Mouse (Mus musculus) stomach, embryonic 15.5 days (tissue): ENCODE measurements around the gene Dennd5a. TPM values are rescaled to one million over a fixed set of nuclear protein-coding genes. Genes with fewer than 3 reads are reported as not detected.

Experiments used
- ATAC-seq: fragments of 200-750 bp; cut with Nextera tagmentation; 2 replicates; pipeline ENCODE4 v1.8.0; 2017; ENCODE audit warnings: low read depth, moderate number of reproducible peaks, moderate TSS enrichment; ENCODE audit not compliant: insufficient read depth, low FRiP score
- H3K27ac ChIP-seq: fragments of 300-500 bp; sonication (generic); 2 replicates; pipeline ENCODE4 v1.5.1; 2015; ENCODE audit warnings: mild to moderate bottlenecking, inconsistent platforms
- H3K27me3 ChIP-seq: fragments of 300-500 bp; sonication (generic); replicated peaks from 2 replicates; pipeline ENCODE4 v1.6.1; 2015; ENCODE audit warnings: inconsistent platforms
- H3K36me3 ChIP-seq: fragments of 300-500 bp; sonication (generic); 2 replicates; pipeline ENCODE4 v1.6.1; 2015; ENCODE audit warnings: inconsistent platforms
- H3K4me1 ChIP-seq: fragments of 300-500 bp; sonication (generic); 2 replicates; pipeline ENCODE4 v1.6.1; 2015; ENCODE audit warnings: inconsistent platforms
- H3K4me2 ChIP-seq: fragments of 300-500 bp; sonication (generic); 2 replicates; pipeline ENCODE4 v1.6.1; 2015; ENCODE audit warnings: mild to moderate bottlenecking, inconsistent platforms
- H3K4me3 ChIP-seq: fragments of 300-500 bp; sonication (generic); replicated peaks from 2 replicates; pipeline ENCODE4 v1.5.1; 2015; ENCODE audit warnings: inconsistent platforms
- H3K9ac ChIP-seq: fragments of 300-500 bp; sonication (generic); 2 replicates; pipeline ENCODE4 v1.6.1; 2015; ENCODE audit warnings: inconsistent platforms
- H3K9me3 ChIP-seq: fragments of 300-500 bp; sonication (generic); 2 replicates; pipeline ENCODE4 v1.6.1; 2016; ENCODE audit warnings: inconsistent platforms
- WGBS: fragments of 180-500 bp; shearing (Covaris S2); methylation state at CpG from one replicate; pipeline ENCODE4 v1.1.7; 2015; 5-methylcytosine and 5-hydroxymethylcytosine counted together
- polyA plus RNA-seq: library from polyadenylated mRNA; unstranded; fragments of >200 nt; fragmentation: Nextera tagmentation; extraction: Ambion mirVana; gene quantifications from 2 replicates; pipeline ENCODE4 v1.2.1, GENCODE M21; 2015

Gene Dennd5a
- polyA plus RNA-seq, 1 experiment from 2014 or later, result 31.1 TPM

- no peak for ATAC-seq
- Histone ChIP-seq H3K4me1 (peaks cover 9% of the 10 kb centered on the region), H3K4me2 (no peak overlapping the region), H3K9ac (no peak overlapping the region), H3K27ac (no peak overlapping the region), H3K36me3 (no peaks in the 10 kb centered on the region), H3K4me3 (no peak overlapping the region), H3K9me3 (no peaks in the 10 kb centered on the region), H3K27me3 (no peaks in the 10 kb centered on the region)
- WGBS, result 68% methylated on average over 8 of the region's 8 CpGs
Observed at GRCm38 (mm10) chr7:109849750-109850434, 110.4 kb downstream of the Dennd5a start.

- H3K4me2 ChIP-seq, result no peak overlapping the region
- H3K27ac ChIP-seq, result no peak overlapping the region
- no peaks in the 10 kb centered on the region for H3K36me3 ChIP-seq
- no peaks in the 10 kb centered on the region for H3K27me3 ChIP-seq
- no peak overlapping the region for H3K9ac ChIP-seq
- no peaks in the 10 kb centered on the region for H3K9me3 ChIP-seq
- no peak for ATAC-seq
- 44% methylated on average over 11 of the region's 11 CpGs for WGBS
- H3K4me3 ChIP-seq, result no peak overlapping the region
- H3K4me1 ChIP-seq, result peaks cover 9% of the 10 kb centered on the region
Observed at GRCm38 (mm10) chr7:109848867-109849733, 111.2 kb downstream of the Dennd5a start.

- H3K27ac ChIP-seq, result no peak overlapping the region
- no peaks in the 10 kb centered on the region for H3K27me3 ChIP-seq
- 74% methylated on average over 6 of the region's 6 CpGs for WGBS
- no peaks in the 10 kb centered on the region for H3K4me1 ChIP-seq
- no peaks in the 10 kb centered on the region for H3K9me3 ChIP-seq
- no peak overlapping the region for H3K9ac ChIP-seq
- ATAC-seq, result no peak
- no peaks in the 10 kb centered on the region for H3K36me3 ChIP-seq
- no peak overlapping the region for H3K4me2 ChIP-seq
- H3K4me3 ChIP-seq, result no peak overlapping the region
Observed at GRCm38 (mm10) chr7:109844100-109844499, 116.2 kb downstream of the Dennd5a start.

Other genes starting within 250 kb of the Dennd5a start
- 0.21 and 0.33 TPM in 2 replicates for gene BC051019, start 236.6 kb downstream of the Dennd5a start, polyA plus RNA-seq
- gene Ascl3, start 228.7 kb downstream of the Dennd5a start, polyA plus RNA-seq, result 0.33 TPM in 1 of 2 replicates, not detected in the other
- gene Tmem9b, start 207.6 kb downstream of the Dennd5a start, polyA plus RNA-seq, result 64.8 and 66.2 TPM in 2 replicates
- 0.95 and 1.5 TPM in 2 replicates for gene Nrip3, start 178.4 kb downstream of the Dennd5a start, polyA plus RNA-seq
- gene Scube2, start 94.8 kb downstream of the Dennd5a start, polyA plus RNA-seq, result 1.5 TPM in 2 replicates
- gene Tmem41b, start 26.5 kb upstream of the Dennd5a start, polyA plus RNA-seq, result 68.7 and 70.1 TPM in 2 replicates
- gene Ipo7, start 57.8 kb upstream of the Dennd5a start, polyA plus RNA-seq, result 40.2 and 48.2 TPM in 2 replicates
- 15.8 and 16.2 TPM in 2 replicates for gene Zfp143, start 100.7 kb upstream of the Dennd5a start, polyA plus RNA-seq
- 30.1 and 34.7 TPM in 2 replicates for gene Wee1, start 161.6 kb upstream of the Dennd5a start, polyA plus RNA-seq